Mouse (Mus musculus) CH12.LX (cell line): ENCODE data around the gene Dgkz. TPM values are rescaled to one million over a fixed set of nuclear protein-coding genes. Genes with fewer than 3 reads are reported as not detected.

Experiments
- DNase-seq: peaks from one replicate; pipeline ENCODE4 v3.0.0-alpha.2; 2013; ENCODE audit errors: extremely low read depth
- H3K27ac ChIP-seq: 2 replicates; pipeline ENCODE4 v1.5.1; 2012; ENCODE audit warnings: low read depth, mild to moderate bottlenecking, control low read depth, moderate library complexity; ENCODE audit not compliant: insufficient read depth
- H3K27me3 ChIP-seq: replicated peaks from 2 replicates; pipeline ENCODE3; 2012; ENCODE audit warnings: inconsistent platforms
- H3K36me3 ChIP-seq, 2 experiments: replicated peaks in 1 of 2; 2 replicates each; pipeline versions ENCODE3 to v1.6.1; 2012; ENCODE audit warnings: inconsistent platforms in 1 of 2, low read length in 1 of 2, mild to moderate bottlenecking in 1 of 2, mixed read lengths in 1 of 2, moderate library complexity in 1 of 2; ENCODE audit not compliant: control insufficient read depth in 1 of 2, insufficient read depth in 1 of 2
- H3K4me1 ChIP-seq, 2 experiments: 2 replicates each; pipeline ENCODE4 v1.6.1; 2012; ENCODE audit warnings: inconsistent platforms in 1 of 2, moderate library complexity in 1 of 2; ENCODE audit not compliant: insufficient read depth in 2 of 2, control insufficient read depth in 1 of 2
- H3K4me2 ChIP-seq: 2 replicates; pipeline ENCODE4 v1.6.1; 2012; ENCODE audit warnings: low read depth, mild to moderate bottlenecking, control low read depth; ENCODE audit not compliant: poor library complexity, insufficient read depth, severe bottlenecking
- H3K4me3 ChIP-seq, 3 experiments: fragments of 150-350 bp in 1 of 3; sonication (generic) in 1 of 3; replicated peaks in 1 of 3; 2 replicates each; pipeline versions ENCODE3 to v1.5.1; 2011 to 2012; ENCODE audit warnings: low read depth in 2 of 3, low read length in 2 of 3, mild to moderate bottlenecking in 2 of 3, moderate library complexity in 2 of 3, control low read depth in 1 of 3, improper control_type of control experiment in 1 of 3, inconsistent platforms in 1 of 3, mixed read lengths in 1 of 3; ENCODE audit not compliant: poor library complexity in 1 of 3
- H3K79me2 ChIP-seq: replicated peaks from 2 replicates; pipeline ENCODE4 v1.6.1; 2012; ENCODE audit warnings: mild to moderate bottlenecking, moderate library complexity; ENCODE audit not compliant: control insufficient read depth, poor library complexity, insufficient read depth, severe bottlenecking; ENCODE audit errors: extremely low read depth
- H3K9ac ChIP-seq: 2 replicates; pipeline ENCODE4 v1.6.1; 2012; ENCODE audit warnings: low read depth, mild to moderate bottlenecking, control low read depth, moderate library complexity; ENCODE audit not compliant: insufficient read depth
- H3K9me3 ChIP-seq: replicated peaks from 2 replicates; pipeline ENCODE3; 2012; ENCODE audit warnings: low read length, inconsistent platforms, mixed read lengths
- BHLHE40 ChIP-seq: IDR thresholded peaks from 2 replicates; pipeline ENCODE4 v1.6.1; 2011; ENCODE audit warnings: mild to moderate bottlenecking, low read depth, low read length, improper control_type of control experiment
- CHD1 ChIP-seq: IDR thresholded peaks from 2 replicates; pipeline ENCODE4 v1.6.1; 2012; ENCODE audit warnings: low read depth, low read length, improper control_type of control experiment, inconsistent platforms
- CHD2 ChIP-seq: IDR thresholded peaks from 2 replicates; pipeline ENCODE4 v1.6.1; 2011; ENCODE audit warnings: low read length, improper control_type of control experiment
- CTCF ChIP-seq, 2 experiments: IDR thresholded peaks in 1 of 2; conservative IDR thresholded peaks in 1 of 2; 2 replicates each; pipeline ENCODE4 v1.5.1; 2011 to 2012; ENCODE audit warnings: low read depth in 2 of 2, low read length in 2 of 2, improper control_type of control experiment in 1 of 2, inconsistent platforms in 1 of 2, mild to moderate bottlenecking in 1 of 2, moderate library complexity in 1 of 2
- EP300 ChIP-seq: IDR thresholded peaks from 2 replicates; pipeline ENCODE4 v1.6.1; 2011; ENCODE audit warnings: low read length, improper control_type of control experiment
- ETS1 ChIP-seq: conservative IDR thresholded peaks from 2 replicates; pipeline ENCODE4 v1.6.1; 2012; ENCODE audit warnings: low read depth, mild to moderate bottlenecking, inconsistent platforms, low read length, improper control_type of control experiment, moderate library complexity
- HCFC1 ChIP-seq: IDR thresholded peaks from 2 replicates; pipeline ENCODE4 v1.6.1; 2012; ENCODE audit warnings: low read depth, mild to moderate bottlenecking, inconsistent platforms, low read length, improper control_type of control experiment
- JUND ChIP-seq: conservative IDR thresholded peaks from 2 replicates; pipeline ENCODE4 v1.6.1; 2011; ENCODE audit warnings: low read depth, low read length, improper control_type of control experiment
- KAT2A ChIP-seq: IDR thresholded peaks from 2 replicates; pipeline ENCODE4 v1.6.1; 2012; ENCODE audit warnings: low read length, improper control_type of control experiment, inconsistent platforms; ENCODE audit not compliant: insufficient replicate concordance
- MAFK ChIP-seq: IDR thresholded peaks from 2 replicates; pipeline ENCODE4 v1.6.1; 2011; ENCODE audit warnings: low read length, improper control_type of control experiment; ENCODE audit not compliant: insufficient replicate concordance
- MAX ChIP-seq: IDR thresholded peaks from 2 replicates; pipeline ENCODE4 v1.6.1; 2011; ENCODE audit warnings: low read length, improper control_type of control experiment
- MAZ ChIP-seq: IDR thresholded peaks from 2 replicates; pipeline ENCODE4 v1.6.1; 2012; ENCODE audit warnings: low read depth, mild to moderate bottlenecking, inconsistent platforms, low read length, improper control_type of control experiment, moderate library complexity
- PAX5 ChIP-seq: IDR thresholded peaks from 2 replicates; pipeline ENCODE4 v1.6.1; 2012; ENCODE audit warnings: low read length, inconsistent platforms, mixed read lengths
- POLR2A ChIP-seq: IDR thresholded peaks from 2 replicates; pipeline ENCODE4 v1.6.1; 2011; ENCODE audit warnings: low read depth, mild to moderate bottlenecking, improper control_type of control experiment, low read length
- RAD21 ChIP-seq: IDR thresholded peaks from 2 replicates; pipeline ENCODE4 v1.6.1; 2011; ENCODE audit warnings: low read depth, mild to moderate bottlenecking, low read length, improper control_type of control experiment, moderate library complexity
- RCOR1 ChIP-seq: conservative IDR thresholded peaks from 2 replicates; pipeline ENCODE4 v1.6.1; 2012; ENCODE audit warnings: low read depth, mild to moderate bottlenecking, inconsistent platforms, low read length, improper control_type of control experiment
- SIN3A ChIP-seq: IDR thresholded peaks from 2 replicates; pipeline ENCODE4 v1.6.1; 2012; ENCODE audit warnings: low read length, improper control_type of control experiment, inconsistent platforms
- SMC3 ChIP-seq: IDR thresholded peaks from 2 replicates; pipeline ENCODE4 v1.6.1; 2011; ENCODE audit warnings: low read depth, low read length, improper control_type of control experiment
- TCF12 ChIP-seq: IDR thresholded peaks from 2 replicates; pipeline ENCODE4 v1.6.1; 2014; ENCODE audit warnings: low read depth, mild to moderate bottlenecking, inconsistent platforms, low read length, improper control_type of control experiment
- UBTF ChIP-seq: IDR thresholded peaks from 2 replicates; pipeline ENCODE4 v1.6.1; 2012; ENCODE audit warnings: low read depth, mild to moderate bottlenecking, inconsistent platforms, low read length, improper control_type of control experiment, moderate library complexity
- USF2 ChIP-seq: conservative IDR thresholded peaks from 2 replicates; pipeline ENCODE4 v1.6.1; 2011; ENCODE audit warnings: low read depth, low read length, improper control_type of control experiment
- ZNF384 ChIP-seq: IDR thresholded peaks from 2 replicates; pipeline ENCODE4 v1.6.1; 2012; ENCODE audit warnings: low read depth, low read length, improper control_type of control experiment, inconsistent platforms
- dilution Hi-C: fragments of 300-500 bp; cut with MboI; formaldehyde crosslinking; loops from 2 replicates; pipeline ENCODE4 v1.14.3; 2020; ENCODE audit warnings: low sequenced_read_pairs; ENCODE audit not compliant: extremely low pct_unique_long_range_greater_than_20kb, extremely low pct_ligation_motif_present
- in situ Hi-C: fragments of 300-500 bp; cut with MboI; formaldehyde crosslinking; loops from 3 replicates; pipeline ENCODE4 v1.14.3; 2019; ENCODE audit warnings: low sequenced_read_pairs, low pct_ligation_motif_present, low pct_unique_long_range_greater_than_20kb, mixed read lengths
- polyA plus RNA-seq: library from polyadenylated mRNA; unstranded; fragments of >175 nt; gene quantifications from 2 replicates; pipeline ENCODE4 v1.2.1, GENCODE M21; 2012; ENCODE audit warnings: low read depth; ENCODE audit not compliant: insufficient read length
- total RNA-seq, 2 experiments: library from RNA; depleted of rRNA; stranded (reverse); fragments of 300-350 nt in 1 of 2; fragments of >200 nt in 1 of 2; gene quantifications; 2 replicates each; pipeline ENCODE4 v1.2.3; 2012 to 2014

Gene Dgkz
- total and polyA plus RNA-seq, 3 experiments = 38.6 to 60.2 (median 50.4) TPM

GRCm38 (mm10) chr2:92017440-92017839 lies 41.8 kb upstream of the Dgkz start:
- peaks cover 89% of the 10 kb centered on the region for H3K27me3 ChIP-seq
- no peaks in the 10 kb centered on the region for H3K79me2 ChIP-seq
- H3K27ac ChIP-seq = no peak overlapping the region
- no peak overlapping the region for H3K4me3 ChIP-seq
- dilution Hi-C loops (no loop called here), in situ Hi-C loops (no loop called here)
- TF ChIP-seq PAX5 (no peak), RCOR1 (no peak), UBTF (no peak), KAT2A (no peak), ETS1 (no peak)
- no peak overlapping the region for H3K4me2 ChIP-seq
- H3K4me1 ChIP-seq = no peaks in the 10 kb centered on the region
- H3K9me3 ChIP-seq = no peaks in the 10 kb centered on the region
- no peaks in the 10 kb centered on the region for H3K36me3 ChIP-seq
- no peak overlapping the region for H3K9ac ChIP-seq
- DNase-seq = no peak

- TF ChIP-seq PAX5 (no peak), KAT2A (no peak), JUND (no peak), USF2 (no peak)
- TF ChIP-seq, all 38 proteins: peak for 0
- H3K4me2 ChIP-seq = no peak overlapping the region
- in situ Hi-C loops = no loop called here
Measured at GRCm38 (mm10) chr2:92016981-92017380, 41.3 kb upstream of the Dgkz start.

GRCm38 (mm10) chr2:92014891-92015290 lies 39.2 kb upstream of the Dgkz start:
- Histone ChIP-seq H3K27me3 (peaks cover 93% of the 10 kb centered on the region), H3K4me3 (no peak overlapping the region), H3K9me3 (no peaks in the 10 kb centered on the region), H3K36me3 (no peaks in the 10 kb centered on the region), H3K9ac (no peak overlapping the region), H3K4me1 (no peaks in the 10 kb centered on the region), H3K4me2 (no peak overlapping the region), H3K27ac (no peak overlapping the region), H3K79me2 (no peaks in the 10 kb centered on the region)
- dilution Hi-C loops (no loop called here), in situ Hi-C loops (no loop called here)
- no peak for DNase-seq
- TF ChIP-seq CTCF (conservative IDR thresholded peaks at IDR 0.05 in 1 of 2, IDR thresholded peaks at IDR 0.05 in 1 of 2; ENCODE audit: low read depth in 2 of 2, low read length in 2 of 2) = peak in 1 of 2 experiments; percentile 51; a peak in 2 of 4 replicates
- no peak for TF ChIP-seq ETS1
- TF ChIP-seq TCF12 = no peak
- TF ChIP-seq EP300 = no peak
- no peak for TF ChIP-seq CHD2
- TF ChIP-seq SIN3A = no peak
- TF ChIP-seq SMC3 = peak; percentile 40
- TF ChIP-seq ZNF384 = no peak
- no peak for TF ChIP-seq MAFK
- no peak for TF ChIP-seq CHD1
- TF ChIP-seq POLR2A = no peak
- peak; percentile 8 for TF ChIP-seq RAD21
- no peak for TF ChIP-seq RCOR1
- TF ChIP-seq MAZ = no peak
- no peak for TF ChIP-seq BHLHE40
- TF ChIP-seq HCFC1 = no peak
- no peak for TF ChIP-seq MAX
- TF ChIP-seq JUND = no peak
- TF ChIP-seq PAX5 = no peak

More at GRCm38 (mm10) chr2:92016981-92017380, 41.3 kb upstream of the Dgkz start:
- dilution Hi-C loops = no loop called here
- no peaks in the 10 kb centered on the region for H3K79me2 ChIP-seq
- H3K27ac ChIP-seq = no peak overlapping the region
- H3K9me3 ChIP-seq = no peaks in the 10 kb centered on the region
- no peaks in the 10 kb centered on the region for H3K4me1 ChIP-seq
- peaks cover 89% of the 10 kb centered on the region for H3K27me3 ChIP-seq
- no peak for DNase-seq
- no peak overlapping the region for H3K4me3 ChIP-seq
- no peak overlapping the region for H3K9ac ChIP-seq
- no peaks in the 10 kb centered on the region for H3K36me3 ChIP-seq
